Comparison of ENCODE assay signal across 10 mouse cellular contexts in the genomic region with DNA sequence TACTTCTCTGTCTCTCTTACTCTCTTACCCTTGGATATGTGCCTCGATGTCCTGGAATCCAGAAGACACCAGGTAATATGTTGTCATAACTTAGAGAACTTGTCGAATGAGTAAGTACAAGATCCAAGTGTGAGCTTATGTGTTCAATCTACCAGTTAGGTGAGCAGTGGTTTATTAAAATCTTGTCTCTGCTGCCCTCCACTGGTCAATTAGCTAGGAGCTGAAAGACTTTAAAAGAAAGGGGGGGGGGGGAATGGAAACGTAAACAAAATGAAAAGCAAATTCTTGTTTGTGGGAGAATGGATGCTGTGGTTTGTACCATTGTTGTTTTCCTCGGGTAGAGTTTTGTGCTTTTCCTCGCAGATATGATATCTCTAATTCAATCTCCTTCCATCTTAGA. TPM values are rescaled to one million over a fixed set of nuclear protein-coding genes. Genes with fewer than 3 reads are reported as not detected.
DNase-seq lines count a peak whose midpoint lies in the region; ATAC-seq lines count a peak whose summit lies in the region.
"Had no signal": no experiment of that assay in that cellular context is flagged by ENCODE, and none has a peak within 500 bp of the region (broad histone marks: within the 10 kb centered on the region; RNA-seq: fewer than 3 reads in every experiment).

No protein-coding gene starts in this region.

- H3K36me3 ChIP-seq in hindbrain, embryonic 14.5 days (replicated peaks; ENCODE audit: control insufficient read depth, insufficient read depth): no peaks in the 10 kb centered on the region
- no peaks in the 10 kb centered on the region for H3K36me3 ChIP-seq in hindbrain, embryonic 13.5 days
- H3K36me3 ChIP-seq: embryonic facial prominence, embryonic 12.5 days; limb, embryonic 15.5 days had no signal

- H3K27me3 ChIP-seq in hindbrain, embryonic 14.5 days (ENCODE audit: control insufficient read depth, insufficient read depth, low read length): no peaks in the 10 kb centered on the region
- H3K27me3 ChIP-seq in hindbrain, embryonic 13.5 days: no peaks in the 10 kb centered on the region
- H3K27me3 ChIP-seq: embryonic facial prominence, embryonic 12.5 days; limb, embryonic 15.5 days had no signal

- H3K9ac ChIP-seq in hindbrain, embryonic 14.5 days: no peak overlapping the region
- H3K9ac ChIP-seq in hindbrain, embryonic 13.5 days: no peak overlapping the region
- H3K9ac ChIP-seq: embryonic facial prominence, embryonic 12.5 days; limb, embryonic 15.5 days had no signal

- no peak overlapping the region for H3K27ac ChIP-seq in hindbrain, embryonic 14.5 days
- no peak overlapping the region for H3K27ac ChIP-seq in hindbrain, embryonic 13.5 days
- H3K27ac ChIP-seq: embryonic facial prominence, embryonic 12.5 days; limb, embryonic 15.5 days had no signal

- H3K9me3 ChIP-seq in hindbrain, embryonic 14.5 days (ENCODE audit: control insufficient read depth, low read length): no peaks in the 10 kb centered on the region
- no peaks in the 10 kb centered on the region for H3K9me3 ChIP-seq in hindbrain, embryonic 13.5 days
- H3K9me3 ChIP-seq: embryonic facial prominence, embryonic 12.5 days; limb, embryonic 15.5 days had no signal

- H3K4me1 ChIP-seq in hindbrain, embryonic 14.5 days (replicated peaks; ENCODE audit: control insufficient read depth, insufficient read depth, low read length): no peaks in the 10 kb centered on the region
- no peaks in the 10 kb centered on the region for H3K4me1 ChIP-seq in hindbrain, embryonic 13.5 days (replicated peaks)
- H3K4me1 ChIP-seq: embryonic facial prominence, embryonic 12.5 days; limb, embryonic 15.5 days had no signal

- WGBS in hindbrain, embryonic 14.5 days: 41% methylated on average over 5 of the region's 5 CpGs
- 39% methylated on average over 5 of the region's 5 CpGs for WGBS in hindbrain, embryonic 13.5 days

- no peak overlapping the region for H3K4me2 ChIP-seq in hindbrain, embryonic 14.5 days (replicated peaks)
- H3K4me2 ChIP-seq in hindbrain, embryonic 13.5 days: no peak overlapping the region
- H3K4me2 ChIP-seq: embryonic facial prominence, embryonic 12.5 days; limb, embryonic 15.5 days had no signal

- ATAC-seq in hindbrain, embryonic 14.5 days (ENCODE audit: low FRiP score): no peak
- ATAC-seq in hindbrain, embryonic 13.5 days (ENCODE audit: low FRiP score): no peak
- peak; percentile 41 for ATAC-seq in inflammation-experienced regulatory T-cells, adult 6 months

- DNase-seq in hindbrain, embryonic 14.5 days (ENCODE audit: low spot score): peak; percentile 87
- DNase-seq in urinary bladder, postnatal 14 days (ENCODE audit: low spot score): peak; percentile 66
- DNase-seq in urinary bladder, postnatal 4 days (ENCODE audit: low spot score in 2 of 2): no peak
- DNase-seq in cerebellum, adult 9-10 months: peak; percentile 67
- DNase-seq in retina, adult 2 months (ENCODE audit: low read depth, low spot score): peak; percentile 25
- no peak for DNase-seq in natural killer cell, adult 2 months (ENCODE audit: low spot score in 2 of 2)

- H3K4me3 ChIP-seq in hindbrain, embryonic 14.5 days (replicated peaks; ENCODE audit: low read length): no peak overlapping the region
- H3K4me3 ChIP-seq in hindbrain, embryonic 13.5 days: no peak overlapping the region
- H3K4me3 ChIP-seq: embryonic facial prominence, embryonic 12.5 days; limb, embryonic 15.5 days had no signal

RNA-seq across cellular contexts. Expression of gene Musk, which starts 32.4 kb away (rescaled TPM):
- 0.05 TPM in 1 of 2 replicates, not detected in the other for polyA plus RNA-seq in hindbrain, embryonic 14.5 days (2014; fragmentation: Nextera tagmentation; extraction: Ambion mirVana)
- 0.09 and 0.25 TPM in 2 replicates for polyA plus RNA-seq in hindbrain, embryonic 13.5 days (2015; fragmentation: Nextera tagmentation; extraction: Ambion mirVana)
- polyA plus RNA-seq in inflammation-experienced regulatory T-cells, adult 6 months (2017; shearing (Covaris generic)): not detected

RNA-seq across cellular contexts. Expression of gene Svep1, which starts 46.8 kb away (rescaled TPM):
- 0.62 and 0.64 TPM in 2 replicates for polyA plus RNA-seq in hindbrain, embryonic 14.5 days (2014; fragmentation: Nextera tagmentation; extraction: Ambion mirVana)
- 0.55 and 0.74 TPM in 2 replicates for polyA plus RNA-seq in hindbrain, embryonic 13.5 days (2015; fragmentation: Nextera tagmentation; extraction: Ambion mirVana)
- under 1 TPM in 1 of 3 experiments, not detected in 2; 0.04 TPM for polyA plus RNA-seq in inflammation-experienced regulatory T-cells, adult 6 months (2017; shearing (Covaris generic))

Comparison
In these comparisons a context has a peak if more than half of its experiments do, and no peak if none do; other contexts are left out.
1. DNase-seq: peak in hindbrain, embryonic 14.5 days (single experiment), urinary bladder, postnatal 14 days (single experiment), cerebellum, adult 9-10 months (single experiment) and retina, adult 2 months (single experiment); none in urinary bladder, postnatal 4 days (0 of 2) and natural killer cell, adult 2 months (0 of 2).